Mouse (Mus musculus): Measurements from ENCODE around the gene Hmcn1. TPM values are rescaled to one million over a fixed set of nuclear protein-coding genes. Genes with fewer than 3 reads are reported as not detected.

Gene Hmcn1
- polyA plus RNA-seq, 1 experiment from 2014 or later: 8.8 TPM

- H3K27me3 ChIP-seq (replicated peaks): no peaks in the 10 kb centered on the region
- ATAC-seq (ENCODE audit: low FRiP score, low read depth): no peak
- 95% methylated on average over 2 of the region's 2 CpGs for WGBS
- H3K4me1 ChIP-seq: 0 out of 2 replicates have a peak, but pooled peaks cover 9% of the 10 kb centered on the region
- H3K36me3 ChIP-seq: no peaks in the 10 kb centered on the region
- no peak overlapping the region for H3K9ac ChIP-seq
- no peaks in the 10 kb centered on the region for H3K9me3 ChIP-seq
- no peak overlapping the region for H3K27ac ChIP-seq
- H3K4me2 ChIP-seq (replicated peaks): no peak overlapping the region
- no peak overlapping the region for H3K4me3 ChIP-seq
Measured at GRCm38 (mm10) chr1:150584477-150584876, 408.8 kb downstream of the Hmcn1 start.

GRCm38 (mm10) chr1:150583734-150584133 lies 409.5 kb downstream of the Hmcn1 start:
- H3K36me3 ChIP-seq: no peaks in the 10 kb centered on the region
- WGBS: 38% methylated on average over 8 of the region's 8 CpGs
- H3K9ac ChIP-seq: no peak overlapping the region
- no peak overlapping the region for H3K4me3 ChIP-seq
- no peak overlapping the region for H3K4me2 ChIP-seq (replicated peaks)
- 0 out of 2 replicates have a peak, but pooled peaks cover 9% of the 10 kb centered on the region for H3K4me1 ChIP-seq
- peak; percentile 79 for ATAC-seq (ENCODE audit: low FRiP score, low read depth)
- H3K27ac ChIP-seq: no peak overlapping the region
- H3K9me3 ChIP-seq: no peaks in the 10 kb centered on the region
- H3K27me3 ChIP-seq (replicated peaks): no peaks in the 10 kb centered on the region

GRCm38 (mm10) chr1:150580561-150580960 lies 412.7 kb downstream of the Hmcn1 start:
- WGBS: 90% methylated on average over 7 of the region's 7 CpGs
- Histone ChIP-seq H3K9ac (no peak overlapping the region), H3K36me3 (no peaks in the 10 kb centered on the region), H3K27ac (no peak overlapping the region), H3K9me3 (no peaks in the 10 kb centered on the region), H3K4me2 (replicated peaks) (no peak overlapping the region), H3K4me3 (no peak overlapping the region), H3K27me3 (replicated peaks) (no peaks in the 10 kb centered on the region), H3K4me1 (0 out of 2 replicates have a peak, but pooled peaks cover 4% of the 10 kb centered on the region)
- ATAC-seq (ENCODE audit: low FRiP score, low read depth): no peak

GRCm38 (mm10) chr1:150573407-150573806 lies 419.8 kb downstream of the Hmcn1 start:
- H3K9me3 ChIP-seq: no peaks in the 10 kb centered on the region
- no peak for ATAC-seq (ENCODE audit: low FRiP score, low read depth)
- WGBS: 94% methylated on average over 8 of the region's 8 CpGs

GRCm38 (mm10) chr1:150570562-150571156 lies 422.6 kb downstream of the Hmcn1 start:
- H3K9me3 ChIP-seq: no peaks in the 10 kb centered on the region
- WGBS: 11% methylated on average over 4 of the region's 4 CpGs
- no peak overlapping the region for H3K4me2 ChIP-seq (replicated peaks)
- no peaks in the 10 kb centered on the region for H3K4me1 ChIP-seq
- no peak overlapping the region for H3K27ac ChIP-seq
- no peaks in the 10 kb centered on the region for H3K36me3 ChIP-seq
- H3K27me3 ChIP-seq (replicated peaks): no peaks in the 10 kb centered on the region
- H3K4me3 ChIP-seq: no peak overlapping the region
- ATAC-seq (ENCODE audit: low FRiP score, low read depth): peak; percentile 39; the same call in 1 of the 2 replicates
- no peak overlapping the region for H3K9ac ChIP-seq

More at GRCm38 (mm10) chr1:150573407-150573806, 419.8 kb downstream of the Hmcn1 start:
- H3K4me1 ChIP-seq: no peaks in the 10 kb centered on the region
- H3K36me3 ChIP-seq: no peaks in the 10 kb centered on the region
- H3K9ac ChIP-seq: no peak overlapping the region
- H3K4me2 ChIP-seq (replicated peaks): no peak overlapping the region
- H3K27ac ChIP-seq: no peak overlapping the region
- H3K4me3 ChIP-seq: no peak overlapping the region
- H3K27me3 ChIP-seq (replicated peaks): no peaks in the 10 kb centered on the region

- peak; percentile 62; the same call in 1 of the 2 replicates for ATAC-seq (ENCODE audit: low FRiP score, low read depth)
- no peak overlapping the region for H3K9ac ChIP-seq
- no peaks in the 10 kb centered on the region for H3K9me3 ChIP-seq
- no peak overlapping the region for H3K27ac ChIP-seq
- H3K36me3 ChIP-seq: no peaks in the 10 kb centered on the region
- 76% methylated on average over 5 of the region's 5 CpGs for WGBS
- H3K4me1 ChIP-seq: no peaks in the 10 kb centered on the region
- no peak overlapping the region for H3K4me3 ChIP-seq
- H3K27me3 ChIP-seq (replicated peaks): no peaks in the 10 kb centered on the region
- H3K4me2 ChIP-seq (replicated peaks): no peak overlapping the region
Measured at GRCm38 (mm10) chr1:150569820-150570543, 423.3 kb downstream of the Hmcn1 start.

GRCm38 (mm10) chr1:150566287-150566686 lies 426.9 kb downstream of the Hmcn1 start:
- Histone ChIP-seq H3K27me3 (replicated peaks) (no peaks in the 10 kb centered on the region), H3K27ac (no peak overlapping the region), H3K36me3 (no peaks in the 10 kb centered on the region), H3K4me2 (replicated peaks) (no peak overlapping the region), H3K4me3 (no peak overlapping the region), H3K9ac (no peak overlapping the region), H3K9me3 (no peaks in the 10 kb centered on the region), H3K4me1 (no peaks in the 10 kb centered on the region)
- ATAC-seq (ENCODE audit: low FRiP score, low read depth): no peak
- 84% methylated on average over 4 of the region's 4 CpGs for WGBS

GRCm38 (mm10) chr1:150556621-150557020 lies 436.6 kb downstream of the Hmcn1 start:
- H3K4me1 ChIP-seq: no peaks in the 10 kb centered on the region
- WGBS: 72% methylated on average over 3 of the region's 3 CpGs

GRCm38 (mm10) chr1:150551390-150551789 lies 441.8 kb downstream of the Hmcn1 start:
- no peak overlapping the region for H3K4me2 ChIP-seq (replicated peaks)
- WGBS: 81% methylated on average over 1 of the region's 1 CpGs
- no peak for ATAC-seq (ENCODE audit: low FRiP score, low read depth)

More at GRCm38 (mm10) chr1:150556621-150557020, 436.6 kb downstream of the Hmcn1 start:
- Histone ChIP-seq H3K27ac (no peak overlapping the region), H3K4me2 (replicated peaks) (no peak overlapping the region), H3K27me3 (replicated peaks) (no peaks in the 10 kb centered on the region), H3K4me3 (no peak overlapping the region), H3K9me3 (no peaks in the 10 kb centered on the region), H3K36me3 (no peaks in the 10 kb centered on the region), H3K9ac (no peak overlapping the region)
- no peak for ATAC-seq (ENCODE audit: low FRiP score, low read depth)

GRCm38 (mm10) chr1:150546463-150546862 lies 446.8 kb downstream of the Hmcn1 start:
- H3K4me1 ChIP-seq: no peaks in the 10 kb centered on the region
- WGBS: 81% methylated on average over 3 of the region's 3 CpGs
- H3K27ac ChIP-seq: no peak overlapping the region
- no peak for ATAC-seq (ENCODE audit: low FRiP score, low read depth)
- H3K27me3 ChIP-seq (replicated peaks): no peaks in the 10 kb centered on the region
- no peak overlapping the region for H3K4me3 ChIP-seq
- H3K4me2 ChIP-seq (replicated peaks): no peak overlapping the region
- no peaks in the 10 kb centered on the region for H3K9me3 ChIP-seq
- H3K9ac ChIP-seq: no peak overlapping the region
- no peaks in the 10 kb centered on the region for H3K36me3 ChIP-seq

More at GRCm38 (mm10) chr1:150551390-150551789, 441.8 kb downstream of the Hmcn1 start:
- Histone ChIP-seq H3K4me3 (no peak overlapping the region), H3K9me3 (no peaks in the 10 kb centered on the region), H3K27me3 (replicated peaks) (no peaks in the 10 kb centered on the region), H3K27ac (no peak overlapping the region), H3K9ac (no peak overlapping the region), H3K4me1 (no peaks in the 10 kb centered on the region), H3K36me3 (no peaks in the 10 kb centered on the region)

GRCm38 (mm10) chr1:150540267-150540666 lies 453.0 kb downstream of the Hmcn1 start:
- WGBS: 12% methylated on average over 5 of the region's 5 CpGs
- H3K36me3 ChIP-seq: no peaks in the 10 kb centered on the region
- H3K4me3 ChIP-seq: no peak overlapping the region
- H3K9ac ChIP-seq: no peak overlapping the region
- H3K27ac ChIP-seq: no peak overlapping the region
- no peak overlapping the region for H3K4me2 ChIP-seq (replicated peaks)
- no peaks in the 10 kb centered on the region for H3K27me3 ChIP-seq (replicated peaks)
- H3K9me3 ChIP-seq: no peaks in the 10 kb centered on the region
- H3K4me1 ChIP-seq: peaks cover 13% of the 10 kb centered on the region
- peak; percentile 85 for ATAC-seq (ENCODE audit: low FRiP score, low read depth)

GRCm38 (mm10) chr1:150537410-150538128 lies 455.7 kb downstream of the Hmcn1 start:
- no peak for ATAC-seq (ENCODE audit: low FRiP score, low read depth)
- H3K4me1 ChIP-seq: peaks cover 13% of the 10 kb centered on the region
- H3K9ac ChIP-seq: no peak overlapping the region
- no peaks in the 10 kb centered on the region for H3K36me3 ChIP-seq
- H3K27me3 ChIP-seq (replicated peaks): no peaks in the 10 kb centered on the region
- H3K27ac ChIP-seq: no peak overlapping the region
- H3K4me3 ChIP-seq: no peak overlapping the region
- no peaks in the 10 kb centered on the region for H3K9me3 ChIP-seq
- H3K4me2 ChIP-seq (replicated peaks): no peak overlapping the region
- 85% methylated on average over 6 of the region's 6 CpGs for WGBS
